Mouse (Mus musculus) adrenal gland, postnatal 36 days (tissue): ENCODE data around the gene Zic1. TPM values are rescaled to one million over a fixed set of nuclear protein-coding genes. Genes with fewer than 3 reads are reported as not detected.

Source experiments
- DNase-seq, 2 experiments: peaks; one replicate each; pipeline ENCODE4 v3.0.0; 2021; ENCODE audit warnings: mixed read lengths in 1 of 2
- total RNA-seq, 2 experiments: library from RNA; stranded (reverse); gene quantifications; 2 replicates each; pipeline ENCODE4 v1.2.3; 2021

The Zic1 gene
- total RNA-seq, 2 experiments from 2014 or later, result not detected

GRCm38 (mm10) chr9:91384136-91384500 lies 18.5 kb upstream of the Zic1 start:
- DNase-seq, result no peak

GRCm38 (mm10) chr9:91383441-91384135 lies 18.0 kb upstream of the Zic1 start:
- DNase-seq, result no peak

- no peak for DNase-seq
Measured at GRCm38 (mm10) chr9:91382471-91383255, 17.1 kb upstream of the Zic1 start.

- DNase-seq, result no peak
Measured at GRCm38 (mm10) chr9:91382111-91382379, 16.4 kb upstream of the Zic1 start.

GRCm38 (mm10) chr9:91381284-91382110 lies 15.9 kb upstream of the Zic1 start:
- peak in 1 of 2 experiments; percentile 1 for DNase-seq

GRCm38 (mm10) chr9:91380458-91380914 lies 14.9 kb upstream of the Zic1 start:
- DNase-seq, result no peak

GRCm38 (mm10) chr9:91379781-91380457 lies 14.3 kb upstream of the Zic1 start:
- no peak for DNase-seq

- no peak for DNase-seq
Measured at GRCm38 (mm10) chr9:91379300-91379635, 13.7 kb upstream of the Zic1 start.

GRCm38 (mm10) chr9:91378411-91379299 lies 13.0 kb upstream of the Zic1 start:
- DNase-seq, result no peak

GRCm38 (mm10) chr9:91377873-91378150 lies 12.2 kb upstream of the Zic1 start:
- DNase-seq, result no peak

- DNase-seq, result no peak
Measured at GRCm38 (mm10) chr9:91377036-91377872, 11.6 kb upstream of the Zic1 start.

- no peak for DNase-seq
Measured at GRCm38 (mm10) chr9:91374665-91375064, 9.1 kb upstream of the Zic1 start.

GRCm38 (mm10) chr9:91373811-91374575 lies 8.4 kb upstream of the Zic1 start:
- no peak for DNase-seq

GRCm38 (mm10) chr9:91371608-91372007 lies 6.0 kb upstream of the Zic1 start:
- DNase-seq, result no peak

- DNase-seq, result no peak
Measured at GRCm38 (mm10) chr9:91371011-91371410, 5.4 kb upstream of the Zic1 start.

GRCm38 (mm10) chr9:91370191-91370708 lies 4.6 kb upstream of the Zic1 start:
- DNase-seq, result no peak

GRCm38 (mm10) chr9:91369293-91369991 lies 3.8 kb upstream of the Zic1 start:
- DNase-seq, result no peak

- DNase-seq, result no peak
Measured at GRCm38 (mm10) chr9:91368946-91369292, 3.3 kb upstream of the Zic1 start.

- DNase-seq, result no peak
Measured at GRCm38 (mm10) chr9:91368150-91368549, 2.5 kb upstream of the Zic1 start.
